Mouse (Mus musculus) limb, embryonic 11.5 days (tissue): ENCODE measurements at regions not wholly inside any gene's neighbourhood (a gene's known extent, or its start where the extent isn't known, plus 50 kb on each side); places are given as distances from the start of the nearest gene placed in this dataset.

ENCODE experiments used
- ATAC-seq: fragments of 200-750 bp; cut with Nextera tagmentation; 2 replicates; pipeline ENCODE4 v1.8.0; 2017; ENCODE audit warnings: low read depth; ENCODE audit not compliant: insufficient number of reproducible peaks, low FRiP score, low TSS enrichment
- DNase-seq: peaks from one replicate; pipeline ENCODE4 v3.0.0-alpha.2; 2015; ENCODE audit warnings: low spot score
- H3K27ac ChIP-seq: fragments of 300-500 bp; sonication (generic); replicated peaks from 2 replicates; pipeline ENCODE4 v1.5.1; 2014; ENCODE audit warnings: low read depth, mild to moderate bottlenecking, low read length
- H3K27me3 ChIP-seq: fragments of 300-500 bp; sonication (generic); 2 replicates; pipeline ENCODE4 v1.6.1; 2014; ENCODE audit warnings: mild to moderate bottlenecking, low read length, mixed read lengths; ENCODE audit not compliant: control insufficient read depth, insufficient read depth
- H3K36me3 ChIP-seq: fragments of 300-500 bp; sonication (generic); 2 replicates; pipeline ENCODE4 v1.6.1; 2014; ENCODE audit warnings: mild to moderate bottlenecking, low read length, moderate library complexity, mixed read lengths; ENCODE audit not compliant: control insufficient read depth, insufficient read depth
- H3K4me1 ChIP-seq: fragments of 300-500 bp; sonication (generic); 2 replicates; pipeline ENCODE4 v1.6.1; 2014; ENCODE audit warnings: low read length, mixed read lengths; ENCODE audit not compliant: control insufficient read depth, insufficient read depth
- H3K4me2 ChIP-seq: fragments of 300-500 bp; sonication (generic); 2 replicates; pipeline ENCODE4 v1.6.1; 2014; ENCODE audit warnings: low read depth, mild to moderate bottlenecking, moderate library complexity; ENCODE audit not compliant: severe bottlenecking
- H3K4me3 ChIP-seq: fragments of 300-500 bp; sonication (generic); 2 replicates; pipeline ENCODE4 v1.5.1; 2014; ENCODE audit warnings: low read depth, low read length
- H3K9ac ChIP-seq: fragments of 300-500 bp; sonication (generic); 2 replicates; pipeline ENCODE4 v1.6.1; 2014; ENCODE audit warnings: mild to moderate bottlenecking, low read length
- H3K9me3 ChIP-seq: fragments of 300-500 bp; sonication (generic); 2 replicates; pipeline ENCODE4 v1.6.1; 2016; ENCODE audit warnings: low read length; ENCODE audit not compliant: control insufficient read depth
- WGBS: fragments of 180-500 bp; shearing (Covaris S2); extraction: QIAGEN DNeasy Blood & Tissue Kit; methylation state at CpG from one replicate; pipeline ENCODE4 v1.1.7; 2014; 5-methylcytosine and 5-hydroxymethylcytosine counted together

- Histone ChIP-seq H3K36me3 (no peaks in the 10 kb centered on the region), H3K4me3 (no peak overlapping the region), H3K4me2 (no peak overlapping the region), H3K9ac (no peak overlapping the region), H3K9me3 (no peaks in the 10 kb centered on the region), H3K4me1 (no peaks in the 10 kb centered on the region), H3K27ac (no peak overlapping the region), H3K27me3 (no peaks in the 10 kb centered on the region)
- 71% methylated on average over 8 of the region's 9 CpGs for WGBS
- ATAC-seq, result no peak
- no peak for DNase-seq
Measured at GRCm38 (mm10) chr7:34483368-34483767, 90.3 kb upstream of the Lsm14a start.

GRCm38 (mm10) chr7:34480771-34481170 lies 87.7 kb upstream of the Lsm14a start:
- WGBS, result 68% methylated on average over 5 of the region's 5 CpGs
- ATAC-seq (no peak), DNase-seq (no peak)

GRCm38 (mm10) chr7:34471003-34471402 lies 77.9 kb upstream of the Lsm14a start:
- Histone ChIP-seq H3K4me2 (no peak overlapping the region), H3K9me3 (no peaks in the 10 kb centered on the region), H3K36me3 (no peaks in the 10 kb centered on the region), H3K4me1 (no peaks in the 10 kb centered on the region), H3K27me3 (no peaks in the 10 kb centered on the region), H3K9ac (no peak overlapping the region), H3K27ac (no peak overlapping the region), H3K4me3 (no peak overlapping the region)
- ATAC-seq (no peak), DNase-seq (no peak)
- WGBS, result 47% methylated on average over 14 of the region's 14 CpGs

More at GRCm38 (mm10) chr7:34480771-34481170, 87.7 kb upstream of the Lsm14a start:
- H3K36me3 ChIP-seq, result no peaks in the 10 kb centered on the region
- no peak overlapping the region for H3K27ac ChIP-seq
- H3K4me1 ChIP-seq, result no peaks in the 10 kb centered on the region
- no peaks in the 10 kb centered on the region for H3K9me3 ChIP-seq
- H3K4me3 ChIP-seq, result no peak overlapping the region
- no peak overlapping the region for H3K4me2 ChIP-seq
- no peaks in the 10 kb centered on the region for H3K27me3 ChIP-seq
- H3K9ac ChIP-seq, result no peak overlapping the region

- Histone ChIP-seq H3K4me1 (no peaks in the 10 kb centered on the region), H3K9ac (no peak overlapping the region), H3K9me3 (no peaks in the 10 kb centered on the region), H3K4me3 (no peak overlapping the region), H3K36me3 (no peaks in the 10 kb centered on the region), H3K4me2 (no peak overlapping the region), H3K27ac (no peak overlapping the region), H3K27me3 (no peaks in the 10 kb centered on the region)
- DNase-seq (peak; percentile 49), ATAC-seq (no peak)
- 58% methylated on average over 9 of the region's 9 CpGs for WGBS
Measured at GRCm38 (mm10) chr7:34462069-34462468, 69.0 kb upstream of the Lsm14a start.

- H3K4me3 ChIP-seq, result no peak overlapping the region
- no peak for ATAC-seq
Measured at GRCm38 (mm10) chr7:34459834-34460495, 66.8 kb upstream of the Lsm14a start.

GRCm38 (mm10) chr7:34458851-34459250 lies 65.7 kb upstream of the Lsm14a start:
- Histone ChIP-seq H3K36me3 (no peaks in the 10 kb centered on the region), H3K27me3 (no peaks in the 10 kb centered on the region), H3K9ac (no peak overlapping the region), H3K27ac (no peak overlapping the region), H3K4me2 (no peak overlapping the region), H3K4me1 (no peaks in the 10 kb centered on the region), H3K9me3 (no peaks in the 10 kb centered on the region), H3K4me3 (no peak overlapping the region)
- DNase-seq (no peak), ATAC-seq (no peak)
- WGBS, result 85% methylated on average over 4 of the region's 4 CpGs

More at GRCm38 (mm10) chr7:34459834-34460495, 66.8 kb upstream of the Lsm14a start:
- Histone ChIP-seq H3K4me1 (no peaks in the 10 kb centered on the region), H3K9ac (no peak overlapping the region), H3K9me3 (no peaks in the 10 kb centered on the region), H3K27me3 (no peaks in the 10 kb centered on the region), H3K36me3 (no peaks in the 10 kb centered on the region), H3K27ac (no peak overlapping the region), H3K4me2 (no peak overlapping the region)
- 38% methylated on average over 3 of the region's 3 CpGs for WGBS
- DNase-seq, result no peak

GRCm38 (mm10) chr7:34448364-34448763 lies 55.2 kb upstream of the Lsm14a start:
- 85% methylated on average over 2 of the region's 2 CpGs for WGBS
- Histone ChIP-seq H3K36me3 (no peaks in the 10 kb centered on the region), H3K9me3 (no peaks in the 10 kb centered on the region), H3K9ac (no peak overlapping the region), H3K4me1 (no peaks in the 10 kb centered on the region), H3K4me3 (no peak overlapping the region), H3K27me3 (no peaks in the 10 kb centered on the region), H3K4me2 (no peak overlapping the region), H3K27ac (no peak overlapping the region)
- DNase-seq (no peak), ATAC-seq (no peak)

- Histone ChIP-seq H3K4me2 (no peak overlapping the region), H3K27me3 (no peaks in the 10 kb centered on the region), H3K27ac (no peak overlapping the region), H3K4me1 (no peaks in the 10 kb centered on the region), H3K9me3 (no peaks in the 10 kb centered on the region), H3K9ac (no peak overlapping the region), H3K4me3 (no peak overlapping the region), H3K36me3 (no peaks in the 10 kb centered on the region)
- 59% methylated on average over 17 of the region's 17 CpGs for WGBS
- DNase-seq (no peak), ATAC-seq (no peak)
Measured at GRCm38 (mm10) chr7:34444263-34444662, 51.1 kb upstream of the Lsm14a start.
